Mouse (Mus musculus) CH12.LX (cell line): ENCODE results near the gene Gnat3. TPM values are rescaled to one million over a fixed set of nuclear protein-coding genes. Genes with fewer than 3 reads are reported as not detected.
"Not testable (repeated sequence)": the region's sequence is repeated elsewhere in the genome, so short reads cannot be mapped to it uniquely, and the experiment has no call there.

Experiments used
- DNase-seq: peaks from one replicate; pipeline ENCODE4 v3.0.0-alpha.2; 2013; ENCODE audit errors: extremely low read depth
- H3K27ac ChIP-seq: 2 replicates; pipeline ENCODE4 v1.5.1; 2012; ENCODE audit warnings: low read depth, mild to moderate bottlenecking, control low read depth, moderate library complexity; ENCODE audit not compliant: insufficient read depth
- H3K27me3 ChIP-seq: replicated peaks from 2 replicates; pipeline ENCODE3; 2012; ENCODE audit warnings: inconsistent platforms
- H3K36me3 ChIP-seq, 2 experiments: replicated peaks in 1 of 2; 2 replicates each; pipeline versions ENCODE3 to v1.6.1; 2012; ENCODE audit warnings: inconsistent platforms in 1 of 2, low read length in 1 of 2, mild to moderate bottlenecking in 1 of 2, mixed read lengths in 1 of 2, moderate library complexity in 1 of 2; ENCODE audit not compliant: control insufficient read depth in 1 of 2, insufficient read depth in 1 of 2
- H3K4me1 ChIP-seq, 2 experiments: 2 replicates each; pipeline ENCODE4 v1.6.1; 2012; ENCODE audit warnings: inconsistent platforms in 1 of 2, moderate library complexity in 1 of 2; ENCODE audit not compliant: insufficient read depth in 2 of 2, control insufficient read depth in 1 of 2
- H3K4me2 ChIP-seq: 2 replicates; pipeline ENCODE4 v1.6.1; 2012; ENCODE audit warnings: low read depth, mild to moderate bottlenecking, control low read depth; ENCODE audit not compliant: poor library complexity, insufficient read depth, severe bottlenecking
- H3K4me3 ChIP-seq, 3 experiments: fragments of 150-350 bp in 1 of 3; sonication (generic) in 1 of 3; replicated peaks in 1 of 3; 2 replicates each; pipeline versions ENCODE3 to v1.5.1; 2011 to 2012; ENCODE audit warnings: low read depth in 2 of 3, low read length in 2 of 3, mild to moderate bottlenecking in 2 of 3, moderate library complexity in 2 of 3, control low read depth in 1 of 3, improper control_type of control experiment in 1 of 3, inconsistent platforms in 1 of 3, mixed read lengths in 1 of 3; ENCODE audit not compliant: poor library complexity in 1 of 3
- H3K79me2 ChIP-seq: replicated peaks from 2 replicates; pipeline ENCODE4 v1.6.1; 2012; ENCODE audit warnings: mild to moderate bottlenecking, moderate library complexity; ENCODE audit not compliant: control insufficient read depth, poor library complexity, insufficient read depth, severe bottlenecking; ENCODE audit errors: extremely low read depth
- H3K9ac ChIP-seq: 2 replicates; pipeline ENCODE4 v1.6.1; 2012; ENCODE audit warnings: low read depth, mild to moderate bottlenecking, control low read depth, moderate library complexity; ENCODE audit not compliant: insufficient read depth
- H3K9me3 ChIP-seq: replicated peaks from 2 replicates; pipeline ENCODE3; 2012; ENCODE audit warnings: low read length, inconsistent platforms, mixed read lengths
- EP300 ChIP-seq: IDR thresholded peaks from 2 replicates; pipeline ENCODE4 v1.6.1; 2011; ENCODE audit warnings: low read length, improper control_type of control experiment
- MAZ ChIP-seq: IDR thresholded peaks from 2 replicates; pipeline ENCODE4 v1.6.1; 2012; ENCODE audit warnings: low read depth, mild to moderate bottlenecking, inconsistent platforms, low read length, improper control_type of control experiment, moderate library complexity
- PAX5 ChIP-seq: IDR thresholded peaks from 2 replicates; pipeline ENCODE4 v1.6.1; 2012; ENCODE audit warnings: low read length, inconsistent platforms, mixed read lengths
- RAD21 ChIP-seq: IDR thresholded peaks from 2 replicates; pipeline ENCODE4 v1.6.1; 2011; ENCODE audit warnings: low read depth, mild to moderate bottlenecking, low read length, improper control_type of control experiment, moderate library complexity
- ZMIZ1 ChIP-seq: IDR thresholded peaks from 2 replicates; pipeline ENCODE4 v1.6.1; 2012; ENCODE audit warnings: low read depth, mild to moderate bottlenecking, inconsistent platforms, low read length, improper control_type of control experiment
- dilution Hi-C: fragments of 300-500 bp; cut with MboI; formaldehyde crosslinking; loops from 2 replicates; pipeline ENCODE4 v1.14.3; 2020; ENCODE audit warnings: low sequenced_read_pairs; ENCODE audit not compliant: extremely low pct_unique_long_range_greater_than_20kb, extremely low pct_ligation_motif_present
- in situ Hi-C: fragments of 300-500 bp; cut with MboI; formaldehyde crosslinking; loops from 3 replicates; pipeline ENCODE4 v1.14.3; 2019; ENCODE audit warnings: low sequenced_read_pairs, low pct_ligation_motif_present, low pct_unique_long_range_greater_than_20kb, mixed read lengths
- polyA plus RNA-seq: library from polyadenylated mRNA; unstranded; fragments of >175 nt; gene quantifications from 2 replicates; pipeline ENCODE4 v1.2.1, GENCODE M21; 2012; ENCODE audit warnings: low read depth; ENCODE audit not compliant: insufficient read length
- total RNA-seq, 2 experiments: library from RNA; depleted of rRNA; stranded (reverse); fragments of 300-350 nt in 1 of 2; fragments of >200 nt in 1 of 2; gene quantifications; 2 replicates each; pipeline ENCODE4 v1.2.3; 2012 to 2014

The Gnat3 gene
- total and polyA plus RNA-seq, 3 experiments = 0.51 to 1.2 (median 0.57) TPM

DNA sequence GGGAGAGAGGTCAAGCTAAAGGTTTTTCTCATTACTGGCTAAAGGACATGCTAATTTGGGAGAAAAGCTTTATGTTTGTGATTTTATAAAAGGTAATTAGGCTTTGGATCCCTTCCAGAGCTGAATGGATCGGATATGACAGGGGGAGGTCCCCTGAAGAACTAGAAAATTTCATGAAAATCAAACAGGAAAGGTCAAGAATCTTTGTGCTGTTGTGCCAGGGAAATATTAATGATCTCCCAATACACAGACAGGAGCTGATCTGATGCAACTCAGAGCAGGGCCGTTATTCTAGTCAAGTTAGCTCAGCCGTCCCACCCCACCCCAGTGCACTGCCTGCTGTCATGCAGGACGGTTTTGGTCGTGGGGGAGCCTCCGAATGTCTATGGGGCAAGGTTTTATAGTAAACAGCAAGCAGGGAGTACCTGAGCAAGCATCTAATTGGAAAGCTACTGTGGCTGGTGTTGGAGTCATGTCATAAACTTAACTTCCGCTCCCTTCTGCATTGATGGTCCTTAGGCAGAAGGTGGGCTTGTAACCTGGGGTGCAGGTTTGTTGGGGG is 33.3 kb upstream of the Gnat3 start:
- H3K79me2 ChIP-seq = no peaks in the 10 kb centered on the region
- no peaks in the 10 kb centered on the region for H3K27me3 ChIP-seq
- H3K9me3 ChIP-seq = no peaks in the 10 kb centered on the region
- H3K4me2 ChIP-seq = no peak overlapping the region
- no peak for DNase-seq
- H3K27ac ChIP-seq = no peak overlapping the region
- no peaks in the 10 kb centered on the region for H3K36me3 ChIP-seq
- H3K4me1 ChIP-seq = no peaks in the 10 kb centered on the region
- no peak for TF ChIP-seq EP300
- dilution Hi-C loops (no loop called here), in situ Hi-C loops (no loop called here)
- H3K4me3 ChIP-seq = no peak overlapping the region
- H3K9ac ChIP-seq = no peak overlapping the region

DNA sequence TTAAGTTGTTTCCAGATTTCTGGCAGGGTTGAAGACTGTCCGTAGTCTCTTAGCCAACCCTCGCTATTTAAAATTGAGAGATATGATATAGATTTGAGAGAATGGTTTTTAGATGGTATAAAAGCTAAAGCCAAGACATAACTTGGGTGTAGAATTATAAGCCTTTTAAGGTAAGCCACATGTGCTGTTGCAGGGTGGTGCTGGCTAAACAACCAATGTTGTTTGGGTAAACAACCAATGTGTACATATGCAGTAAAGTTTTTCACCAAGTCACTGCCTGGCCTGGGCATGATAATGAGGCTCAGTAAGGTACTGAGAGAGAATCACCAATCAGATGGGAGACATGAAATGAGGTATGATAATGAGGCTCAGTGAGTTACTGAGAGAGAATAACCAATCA is 30.8 kb upstream of the Gnat3 start:
- H3K27ac ChIP-seq, dilution Hi-C loops, H3K4me2 ChIP-seq, H3K9ac ChIP-seq, H3K36me3 ChIP-seq, H3K4me3 ChIP-seq, H3K4me1 ChIP-seq, H3K27me3 ChIP-seq, H3K9me3 ChIP-seq, H3K79me2 ChIP-seq, in situ Hi-C loops, DNase-seq: not testable (repeated sequence)

DNA sequence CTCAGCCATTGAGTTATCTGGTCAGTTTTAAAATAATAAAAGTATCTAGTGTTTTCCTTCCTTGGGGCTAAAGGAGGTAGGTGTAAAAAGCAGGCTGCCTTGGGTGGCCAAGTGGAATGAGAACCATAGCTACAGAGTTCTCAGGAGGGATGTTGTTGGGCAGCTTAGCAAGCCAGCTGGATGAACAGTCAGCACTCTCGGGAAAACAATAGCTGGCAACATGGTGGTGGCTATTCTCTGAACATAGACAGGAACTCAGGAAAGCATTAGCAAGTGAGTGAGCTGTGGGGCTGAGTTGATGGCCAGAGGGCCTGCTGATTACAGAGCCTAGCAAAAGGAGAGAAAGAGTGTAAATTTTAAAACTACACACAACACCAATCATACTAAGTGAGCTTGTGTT is 27.8 kb upstream of the Gnat3 start:
- no peak overlapping the region for H3K4me2 ChIP-seq
- H3K9me3 ChIP-seq = no peaks in the 10 kb centered on the region
- H3K79me2 ChIP-seq = no peaks in the 10 kb centered on the region
- no peaks in the 10 kb centered on the region for H3K36me3 ChIP-seq
- no peak overlapping the region for H3K27ac ChIP-seq
- TF ChIP-seq PAX5 (no peak), RAD21 (no peak)
- TF ChIP-seq, all 38 proteins: peak for 0
- in situ Hi-C loops = no loop called here
- Histone ChIP-seq H3K4me3 (no peak overlapping the region), H3K27me3 (no peaks in the 10 kb centered on the region), H3K4me1 (no peaks in the 10 kb centered on the region), H3K9ac (no peak overlapping the region)
- no peak for DNase-seq
- dilution Hi-C loops = no loop called here

DNA sequence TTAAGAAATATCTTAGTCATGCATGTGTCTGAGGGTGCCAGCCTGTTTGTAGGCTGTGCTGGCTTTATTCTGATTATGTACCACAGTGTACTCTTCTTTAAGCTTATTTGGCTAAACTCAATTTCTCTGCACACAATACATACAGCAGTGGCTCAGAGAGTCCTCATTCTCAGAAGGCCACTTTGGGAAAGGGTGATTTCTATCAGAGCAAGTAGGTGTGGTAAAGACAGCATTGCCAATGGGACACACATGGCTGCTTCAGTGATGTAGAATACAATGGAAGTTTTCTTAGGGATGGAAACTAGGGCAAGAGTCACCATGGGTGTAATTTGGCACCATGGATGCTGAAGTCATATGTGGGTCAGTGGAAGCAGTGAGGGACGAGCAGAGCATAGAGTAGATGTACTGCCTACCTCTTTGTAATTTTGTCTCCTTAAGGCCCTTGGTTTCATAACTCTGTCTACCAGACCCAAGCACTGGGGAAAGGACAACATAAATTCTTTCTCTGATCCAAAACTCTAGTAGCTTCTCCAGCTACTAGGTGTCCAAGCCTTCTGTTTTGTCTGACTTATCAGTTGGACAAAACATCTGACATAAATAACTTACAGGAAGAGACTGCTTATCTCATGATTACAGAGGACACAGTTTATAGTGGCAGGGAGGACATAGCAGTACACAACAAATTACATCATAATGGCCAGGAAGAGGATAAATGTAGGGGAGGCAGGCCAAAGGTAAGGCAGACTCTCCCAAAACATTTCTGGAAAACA is 24.0 kb upstream of the Gnat3 start:
- Histone ChIP-seq H3K79me2 (no peaks in the 10 kb centered on the region), H3K4me1 (no peaks in the 10 kb centered on the region), H3K27me3 (no peaks in the 10 kb centered on the region), H3K4me3 (no peak overlapping the region), H3K4me2 (no peak overlapping the region), H3K36me3 (no peaks in the 10 kb centered on the region), H3K27ac (no peak overlapping the region), H3K9ac (no peak overlapping the region), H3K9me3 (no peaks in the 10 kb centered on the region)
- in situ Hi-C loops = no loop called here
- TF ChIP-seq ZMIZ1 (no peak), PAX5 (no peak), MAZ (no peak)
- dilution Hi-C loops = no loop called here
- DNase-seq = no peak
